Mouse (Mus musculus): ENCODE measurements around the gene Atg4c. TPM values are rescaled to one million over a fixed set of nuclear protein-coding genes. Genes with fewer than 3 reads are reported as not detected.

The Atg4c gene
- total and polyA plus RNA-seq, 3 experiments = 1.2 to 2.3 TPM; not detected in 1

DNA sequence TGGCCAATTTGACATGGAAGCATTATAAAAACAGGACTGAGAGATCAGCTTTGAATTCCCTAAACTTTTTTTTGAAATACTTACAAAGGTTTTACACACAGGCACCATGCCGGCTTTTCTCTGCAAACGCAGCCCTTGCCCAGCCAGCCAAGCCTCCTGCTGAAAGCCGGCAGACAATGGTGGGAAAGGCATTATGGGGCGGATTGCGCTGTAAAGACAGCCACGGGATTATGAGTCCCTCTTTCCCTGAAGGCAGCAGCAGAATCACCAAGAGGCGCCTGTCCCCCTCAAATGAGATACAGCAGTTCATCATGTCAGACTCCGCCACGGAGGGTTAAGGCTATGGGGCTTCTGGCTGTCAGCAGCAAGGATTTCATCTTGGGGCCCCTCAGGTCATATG, 79.1 kb downstream of the Atg4c start:
- TF ChIP-seq MEF2A (IDR thresholded peaks at IDR 0.05; ENCODE audit: extremely low read depth, insufficient replicate concordance, low read depth, low read length, poor library complexity, severe bottlenecking) (no peak), UBTF (IDR thresholded peaks at IDR 0.05; ENCODE audit: borderline replicate concordance, insufficient read depth, low read depth, low read length) (no peak), MAFK (IDR thresholded peaks at IDR 0.05; ENCODE audit: borderline replicate concordance, low read depth, low read length) (no peak), NRF1 (IDR thresholded peaks at IDR 0.05; ENCODE audit: insufficient read depth, low read depth, low read length, poor library complexity, severe bottlenecking) (no peak), POLR2AphosphoS5 (IDR thresholded peaks at IDR 0.05; ENCODE audit: borderline replicate concordance, low read depth, low read length) (no peak), ETS1 (IDR thresholded peaks at IDR 0.05; ENCODE audit: low read depth, low read length) (no peak), MYB (IDR thresholded peaks at IDR 0.05; ENCODE audit: low read depth, low read length) (no peak), RCOR1 (IDR thresholded peaks at IDR 0.05; ENCODE audit: low read depth, low read length) (no peak), ZC3H11A (IDR thresholded peaks at IDR 0.05; ENCODE audit: low read depth, low read length) (no peak), GABPA (IDR thresholded peaks at IDR 0.05; ENCODE audit: low read depth, low read length) (no peak), CHD2 (IDR thresholded peaks at IDR 0.05; ENCODE audit: low read length) (no peak)
- H3K79me2 ChIP-seq (ENCODE audit: control insufficient read depth, insufficient read depth, low read length, poor library complexity) = no peaks in the 10 kb centered on the region
- no peak overlapping the region for H3K9ac ChIP-seq (ENCODE audit: control insufficient read depth, low read depth, low read length, poor library complexity, severe bottlenecking)
- no peaks in the 10 kb centered on the region for H3K27me3 ChIP-seq (ENCODE audit: control insufficient read depth in 1 of 2, insufficient read depth in 2 of 2, low read length in 2 of 2)
- H3K27ac ChIP-seq (ENCODE audit: control insufficient read depth, low read depth, low read length) = no peak overlapping the region
- no peaks in the 10 kb centered on the region for H3K9me3 ChIP-seq (replicated peaks; ENCODE audit: insufficient read depth, low read length)
- no peaks in the 10 kb centered on the region for H3K36me3 ChIP-seq (ENCODE audit: control insufficient read depth in 1 of 2, insufficient read depth in 2 of 2, low read length in 2 of 2)
- H3K4me1 ChIP-seq (ENCODE audit: control insufficient read depth in 1 of 2, insufficient read depth in 2 of 2, low read length in 2 of 2) = no peaks in the 10 kb centered on the region
- DNase-seq (ENCODE audit: low read depth, low spot score) = no peak
- H3K4me3 ChIP-seq (ENCODE audit: control insufficient read depth in 1 of 2, insufficient read depth in 1 of 2, low read depth in 2 of 2, low read length in 2 of 2) = no peak overlapping the region

DNA sequence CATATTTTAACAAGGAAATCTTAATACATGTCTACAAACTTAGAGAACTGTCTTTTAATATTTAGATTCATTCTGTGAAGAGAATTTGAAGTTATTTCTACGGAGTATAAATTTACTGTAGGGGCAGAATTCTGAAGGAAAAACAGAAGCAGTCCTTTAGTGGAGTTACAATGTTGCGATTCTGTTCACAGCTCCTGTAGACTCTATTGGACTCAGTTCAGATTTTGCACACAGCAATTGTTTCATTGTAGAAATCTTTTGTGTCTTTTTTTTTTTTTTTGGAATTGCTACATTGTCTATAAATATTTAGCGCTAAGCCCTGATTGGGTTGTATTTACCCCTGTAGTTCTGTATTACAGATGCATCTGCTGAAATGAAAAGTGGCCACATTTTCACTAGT, 79.7 kb downstream of the Atg4c start:
- Histone ChIP-seq H3K9me3 (replicated peaks; ENCODE audit: insufficient read depth, low read length) (no peaks in the 10 kb centered on the region), H3K9ac (ENCODE audit: control insufficient read depth, low read depth, low read length, poor library complexity, severe bottlenecking) (no peak overlapping the region)

More for the DNA sequence above, 79.7 kb downstream of the Atg4c start:
- TF ChIP-seq MXI1 (IDR thresholded peaks at IDR 0.05; ENCODE audit: low read depth, low read length) = no peak
- TF ChIP-seq MAX (IDR thresholded peaks at IDR 0.05; ENCODE audit: low read length) = no peak
- no peak for TF ChIP-seq KAT2A (conservative IDR thresholded peaks at IDR 0.05; ENCODE audit: low read depth, low read length)
- TF ChIP-seq ETS1 (IDR thresholded peaks at IDR 0.05; ENCODE audit: low read depth, low read length) = no peak
- no peak for TF ChIP-seq POLR2AphosphoS5 (IDR thresholded peaks at IDR 0.05; ENCODE audit: borderline replicate concordance, low read depth, low read length)
- TF ChIP-seq HCFC1 (IDR thresholded peaks at IDR 0.05; ENCODE audit: low read depth, low read length) = no peak
- TF ChIP-seq RCOR1 (IDR thresholded peaks at IDR 0.05; ENCODE audit: low read depth, low read length) = no peak
- TF ChIP-seq JUND (IDR thresholded peaks at IDR 0.05; ENCODE audit: low read depth, low read length) = no peak
- no peak for TF ChIP-seq MAZ (IDR thresholded peaks at IDR 0.05; ENCODE audit: low read depth, low read length)
- no peak for TF ChIP-seq E2F4 (IDR thresholded peaks at IDR 0.05; ENCODE audit: borderline replicate concordance, low read depth, low read length)
- no peak for TF ChIP-seq MYB (IDR thresholded peaks at IDR 0.05; ENCODE audit: low read depth, low read length)
- no peak for TF ChIP-seq GATA1 (IDR thresholded peaks at IDR 0.05; ENCODE audit: low read depth, low read length)
- no peak for TF ChIP-seq USF1 (IDR thresholded peaks at IDR 0.05; ENCODE audit: low read depth, low read length)
- TF ChIP-seq ZMIZ1 (IDR thresholded peaks at IDR 0.05; ENCODE audit: low read depth, low read length) = no peak
- TF ChIP-seq RAD21 (IDR thresholded peaks at IDR 0.05; ENCODE audit: low read depth, low read length) = no peak
- TF ChIP-seq ELF1 (IDR thresholded peaks at IDR 0.05; ENCODE audit: low read depth, low read length) = no peak
- no peak for TF ChIP-seq ZC3H11A (IDR thresholded peaks at IDR 0.05; ENCODE audit: low read depth, low read length)
- no peak for TF ChIP-seq SIN3A (IDR thresholded peaks at IDR 0.05; ENCODE audit: low read length)
- no peak for TF ChIP-seq TAL1 (IDR thresholded peaks at IDR 0.05; ENCODE audit: low read length)
- no peaks in the 10 kb centered on the region for H3K79me2 ChIP-seq (ENCODE audit: control insufficient read depth, insufficient read depth, low read length, poor library complexity)
- H3K27ac ChIP-seq (ENCODE audit: control insufficient read depth, low read depth, low read length) = no peak overlapping the region
- no peaks in the 10 kb centered on the region for H3K36me3 ChIP-seq (ENCODE audit: control insufficient read depth in 1 of 2, insufficient read depth in 2 of 2, low read length in 2 of 2)
- no peak for DNase-seq (ENCODE audit: low read depth, low spot score)
- H3K4me1 ChIP-seq (ENCODE audit: control insufficient read depth in 1 of 2, insufficient read depth in 2 of 2, low read length in 2 of 2) = no peaks in the 10 kb centered on the region
- H3K27me3 ChIP-seq (ENCODE audit: control insufficient read depth in 1 of 2, insufficient read depth in 2 of 2, low read length in 2 of 2) = no peaks in the 10 kb centered on the region
- no peak overlapping the region for H3K4me3 ChIP-seq (ENCODE audit: control insufficient read depth in 1 of 2, insufficient read depth in 1 of 2, low read depth in 2 of 2, low read length in 2 of 2)
